Mouse (Mus musculus): ENCODE measurements at regions not wholly inside any gene's neighbourhood (a gene's known extent, or its start where the extent isn't known, plus 50 kb on each side); places are given as distances from the start of the nearest gene placed in this dataset.

DNA sequence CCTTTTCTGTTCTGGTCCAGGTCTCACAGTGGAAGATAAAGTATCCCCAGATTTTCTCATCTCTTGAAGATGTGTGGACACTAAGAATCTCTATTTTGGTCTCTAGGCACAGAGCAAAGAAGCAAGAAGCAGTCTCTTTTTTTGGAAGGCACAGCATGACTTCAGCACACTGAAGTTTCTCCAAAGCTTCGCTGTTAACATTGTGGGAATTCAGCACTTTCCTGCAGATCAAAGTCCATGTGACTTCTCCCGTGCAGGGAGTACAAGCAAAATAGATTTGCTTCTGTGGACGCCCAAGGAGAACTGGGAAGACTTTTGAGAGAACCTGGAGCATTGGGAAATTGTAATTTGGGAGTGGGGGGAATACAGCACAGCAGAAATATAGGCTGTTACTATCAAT is 56.4 kb upstream of the Mycbp2 start:
- WGBS: 41% methylated on average over 3 of the region's 3 CpGs

DNA sequence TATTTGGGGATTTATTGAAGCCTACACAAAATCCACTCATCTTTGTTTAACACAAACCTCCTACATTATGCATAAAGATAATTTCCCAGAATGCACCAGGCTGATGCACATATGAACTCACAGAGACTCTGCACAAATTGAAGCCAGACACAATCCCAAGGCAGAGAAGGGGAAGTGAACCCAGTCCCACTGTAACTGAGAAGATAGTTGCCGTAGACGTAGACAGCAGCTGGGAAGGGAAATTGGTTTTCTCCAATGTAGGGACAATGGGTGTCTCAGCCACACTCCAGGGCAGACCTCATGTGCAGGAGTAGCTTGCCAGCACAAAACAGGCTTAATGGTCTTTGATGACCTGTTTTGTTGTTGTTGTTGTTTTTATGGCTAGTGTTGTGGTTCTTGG is 55.4 kb upstream of the Mycbp2 start:
- Histone ChIP-seq H3K27ac (ENCODE audit: insufficient read depth, low read depth, low read length) (no peak overlapping the region), H3K4me1 (ENCODE audit: control insufficient read depth, insufficient read depth, insufficient read length, low read length) (no peaks in the 10 kb centered on the region), H3K27me3 (ENCODE audit: control insufficient read depth, insufficient read depth, low read length) (no peaks in the 10 kb centered on the region), H3K4me3 (ENCODE audit: low read depth, low read length) (no peak overlapping the region), H3K36me3 (ENCODE audit: control insufficient read depth, insufficient read depth, low read length) (no peaks in the 10 kb centered on the region)
- TF ChIP-seq POLR2A (IDR thresholded peaks at IDR 0.05; ENCODE audit: low read depth, low read length): no peak
- no peak for TF ChIP-seq CTCF (IDR thresholded peaks at IDR 0.05; ENCODE audit: extremely low read depth, insufficient read length, insufficient replicate concordance, low read depth, low read length)
- 94% methylated on average over 2 of the region's 2 CpGs for WGBS

More for the DNA sequence above, 56.4 kb upstream of the Mycbp2 start:
- Histone ChIP-seq H3K4me3 (ENCODE audit: low read depth, low read length) (no peak overlapping the region), H3K4me1 (ENCODE audit: control insufficient read depth, insufficient read depth, insufficient read length, low read length) (no peaks in the 10 kb centered on the region), H3K27ac (ENCODE audit: insufficient read depth, low read depth, low read length) (no peak overlapping the region), H3K36me3 (ENCODE audit: control insufficient read depth, insufficient read depth, low read length) (no peaks in the 10 kb centered on the region), H3K27me3 (ENCODE audit: control insufficient read depth, insufficient read depth, low read length) (no peaks in the 10 kb centered on the region)
- TF ChIP-seq CTCF (IDR thresholded peaks at IDR 0.05; ENCODE audit: extremely low read depth, insufficient read length, insufficient replicate concordance, low read depth, low read length) (no peak), POLR2A (IDR thresholded peaks at IDR 0.05; ENCODE audit: low read depth, low read length) (no peak)

DNA sequence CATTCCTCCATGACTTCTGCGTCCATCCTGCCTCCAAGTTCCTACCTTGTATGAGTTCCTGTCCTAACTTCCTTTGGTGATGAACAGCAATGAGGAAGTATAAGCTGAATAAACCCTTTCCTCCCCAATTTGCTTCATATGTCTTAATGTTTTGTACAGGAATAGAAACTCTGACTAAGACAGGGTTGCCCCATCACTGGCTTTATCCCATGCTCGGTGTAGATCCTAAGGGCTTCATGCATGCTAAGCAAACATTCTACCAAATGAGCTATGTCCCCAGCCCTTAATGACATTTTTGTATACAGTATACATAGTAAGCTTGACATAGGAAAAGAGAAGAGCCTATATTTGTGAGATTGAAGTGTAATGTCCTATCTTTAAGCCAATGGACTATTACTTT is 54.7 kb upstream of the Mycbp2 start:
- H3K27ac ChIP-seq (ENCODE audit: insufficient read depth, low read depth, low read length): no peak overlapping the region
- WGBS: 84% methylated on average over 2 of the region's 2 CpGs
- no peak overlapping the region for H3K4me3 ChIP-seq (ENCODE audit: low read depth, low read length)
- TF ChIP-seq POLR2A (IDR thresholded peaks at IDR 0.05; ENCODE audit: low read depth, low read length) (no peak), CTCF (IDR thresholded peaks at IDR 0.05; ENCODE audit: extremely low read depth, insufficient read length, insufficient replicate concordance, low read depth, low read length) (no peak)
- no peaks in the 10 kb centered on the region for H3K36me3 ChIP-seq (ENCODE audit: control insufficient read depth, insufficient read depth, low read length)
- no peaks in the 10 kb centered on the region for H3K27me3 ChIP-seq (ENCODE audit: control insufficient read depth, insufficient read depth, low read length)
- H3K4me1 ChIP-seq (ENCODE audit: control insufficient read depth, insufficient read depth, insufficient read length, low read length): no peaks in the 10 kb centered on the region

DNA sequence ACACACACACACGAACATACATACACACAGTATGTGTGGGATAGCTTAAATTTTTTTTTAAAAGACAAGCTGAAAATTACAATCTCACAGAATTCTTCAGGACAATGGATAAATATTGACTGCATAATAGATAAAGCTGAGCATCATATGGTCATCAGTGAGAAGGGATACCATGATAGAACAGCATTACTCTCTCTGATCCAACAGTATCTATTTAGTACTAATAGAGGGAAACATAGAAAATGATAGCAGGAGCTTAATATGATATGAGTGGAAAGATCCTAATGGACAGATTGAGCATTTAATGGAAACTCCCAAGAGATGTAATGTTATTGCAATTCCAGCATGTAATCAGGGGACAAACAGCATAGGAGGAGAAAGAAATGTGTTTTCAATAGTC is 51.8 kb upstream of the Mycbp2 start:
- no peak overlapping the region for H3K27ac ChIP-seq (ENCODE audit: insufficient read depth, low read depth, low read length)
- no peak for TF ChIP-seq CTCF (IDR thresholded peaks at IDR 0.05; ENCODE audit: extremely low read depth, insufficient read length, insufficient replicate concordance, low read depth, low read length)
- TF ChIP-seq POLR2A (IDR thresholded peaks at IDR 0.05; ENCODE audit: low read depth, low read length): no peak
- H3K27me3 ChIP-seq (ENCODE audit: control insufficient read depth, insufficient read depth, low read length): no peaks in the 10 kb centered on the region
- H3K4me3 ChIP-seq (ENCODE audit: low read depth, low read length): no peak overlapping the region
- no peaks in the 10 kb centered on the region for H3K4me1 ChIP-seq (ENCODE audit: control insufficient read depth, insufficient read depth, insufficient read length, low read length)
- 79% methylated on average over 1 of the region's 1 CpGs for WGBS
- H3K36me3 ChIP-seq (ENCODE audit: control insufficient read depth, insufficient read depth, low read length): no peaks in the 10 kb centered on the region

Data from small intestine, adult 2 months (tissue).